Mouse (Mus musculus) brain, embryonic 14.5 days (tissue): Measurements from ENCODE around the gene Aar2.

Source experiments
- CTCF ChIP-seq: fragments of 200-500 bp; IDR thresholded peaks from 2 replicates; pipeline ENCODE4 v1.5.1; 2012; ENCODE audit warnings: inconsistent platforms, mild to moderate bottlenecking, moderate library complexity, borderline replicate concordance; ENCODE audit not compliant: insufficient read depth, insufficient read length; ENCODE audit errors: extremely low read depth
- POLR2A ChIP-seq: fragments of 200-500 bp; IDR thresholded peaks from 2 replicates; pipeline ENCODE4 v1.6.1; 2012; ENCODE audit warnings: mild to moderate bottlenecking, inconsistent platforms, borderline replicate concordance; ENCODE audit not compliant: poor library complexity, insufficient read depth, insufficient read length, severe bottlenecking; ENCODE audit errors: extremely low read depth

DNA sequence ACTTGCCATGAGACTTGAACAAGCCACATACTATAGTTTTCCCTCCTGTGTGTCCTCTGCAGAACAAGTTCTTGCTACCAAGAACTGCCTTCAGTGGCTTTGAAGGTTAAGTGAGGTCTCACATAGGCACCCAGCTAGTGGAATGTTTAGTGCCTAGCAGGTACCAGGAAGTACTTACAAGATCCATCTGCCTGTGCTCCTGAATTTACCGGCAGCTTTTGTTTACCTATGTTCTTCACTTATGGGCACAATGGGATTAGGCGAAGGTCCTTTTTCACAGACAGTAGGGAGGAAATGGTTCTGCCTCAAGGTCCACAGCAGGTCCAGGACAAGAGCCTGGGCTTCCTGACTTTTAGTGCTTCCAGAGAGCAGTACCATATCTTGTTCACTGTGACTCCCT lies 14.2 kb upstream of the Aar2 start:
- TF ChIP-seq POLR2A (no peak), CTCF (no peak)
